Mouse (Mus musculus) cerebral cortex, adult 2 months (tissue): ENCODE results near the gene Hist1h2aa.

Experiments used
- WGBS: fragments of 180-500 bp; shearing (Covaris S2); methylation state at CpG from one replicate; pipeline ENCODE4 v1.1.7; 2018; 5-methylcytosine and 5-hydroxymethylcytosine counted together

Hist1h2aa gene

DNA sequence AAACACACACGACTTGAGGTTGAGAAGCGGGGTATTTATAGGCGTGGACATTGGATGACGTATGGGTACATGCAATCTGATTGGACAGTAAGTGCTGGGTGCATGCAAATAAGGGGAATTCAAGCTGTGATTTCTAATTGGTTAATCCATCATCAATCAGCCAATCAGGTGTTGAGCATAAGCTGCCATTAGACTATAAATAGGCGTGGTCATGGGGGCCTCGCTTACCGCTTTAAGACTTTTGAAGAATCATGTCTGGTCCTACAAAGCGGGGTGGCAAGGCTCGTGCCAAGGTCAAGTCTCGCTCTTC lies at the start of gene Hist1h2aa:
Gene Hist1h2aa (plus strand): TSS at position 252 of the 310 bp plus-strand sequence.
- WGBS, result 94% methylated on average over 10 of the region's 10 CpGs

DNA sequence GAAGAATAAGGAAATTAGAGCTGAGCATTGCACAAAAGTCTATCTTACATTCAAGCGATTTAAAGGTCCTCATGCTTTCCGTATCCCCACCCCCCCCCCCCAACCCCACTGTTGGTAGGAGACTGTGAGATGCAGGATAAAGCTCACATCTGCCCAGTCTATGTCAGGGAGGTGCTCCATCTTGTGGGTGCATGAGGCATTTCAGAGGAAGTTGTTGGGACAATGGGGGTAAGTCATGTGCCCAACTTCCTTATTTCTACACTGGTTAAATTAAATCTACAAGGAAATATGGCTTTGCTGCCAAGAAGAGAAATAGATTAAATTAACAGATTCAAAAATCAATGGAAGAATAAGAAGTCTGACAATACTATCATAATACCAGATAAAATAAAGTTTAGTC lies 48.7 kb upstream of the Hist1h2aa start:
- WGBS, result 48% methylated on average over 2 of the region's 2 CpGs

DNA sequence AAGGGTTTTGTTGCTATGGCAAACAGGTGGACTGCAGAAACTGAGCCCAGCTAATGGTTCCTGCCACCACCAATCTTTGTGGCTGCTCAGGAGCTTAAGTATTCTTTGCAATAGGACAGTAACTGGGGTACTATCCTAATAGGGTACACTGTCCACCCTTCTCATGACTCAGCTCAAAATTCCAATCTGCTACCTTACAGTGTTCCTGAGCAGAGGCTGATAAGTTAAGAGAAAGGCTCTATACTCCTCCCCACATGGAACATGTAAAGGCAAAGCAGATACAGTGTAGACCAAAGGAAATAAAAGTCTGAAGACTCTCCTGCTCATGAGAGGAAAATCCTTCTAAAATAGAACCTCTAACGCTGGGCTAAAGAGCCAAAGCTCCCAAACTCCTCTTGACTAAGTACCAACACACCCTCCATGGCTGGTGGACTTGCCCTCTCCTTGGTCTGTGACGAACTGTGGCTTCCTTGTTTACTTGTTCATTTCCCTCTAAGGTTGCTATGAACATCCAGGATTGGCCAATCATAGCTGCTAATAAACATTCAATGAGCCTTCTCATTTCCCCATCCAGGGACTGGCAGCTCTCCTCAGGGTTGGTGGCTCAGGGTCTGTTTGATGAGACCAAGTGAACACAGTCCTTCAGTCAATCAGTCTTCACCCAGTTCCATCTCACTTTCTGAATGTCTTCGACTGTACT lies 47.1 kb upstream of the Hist1h2aa start:
- 71% methylated on average over 3 of the region's 3 CpGs for WGBS

DNA sequence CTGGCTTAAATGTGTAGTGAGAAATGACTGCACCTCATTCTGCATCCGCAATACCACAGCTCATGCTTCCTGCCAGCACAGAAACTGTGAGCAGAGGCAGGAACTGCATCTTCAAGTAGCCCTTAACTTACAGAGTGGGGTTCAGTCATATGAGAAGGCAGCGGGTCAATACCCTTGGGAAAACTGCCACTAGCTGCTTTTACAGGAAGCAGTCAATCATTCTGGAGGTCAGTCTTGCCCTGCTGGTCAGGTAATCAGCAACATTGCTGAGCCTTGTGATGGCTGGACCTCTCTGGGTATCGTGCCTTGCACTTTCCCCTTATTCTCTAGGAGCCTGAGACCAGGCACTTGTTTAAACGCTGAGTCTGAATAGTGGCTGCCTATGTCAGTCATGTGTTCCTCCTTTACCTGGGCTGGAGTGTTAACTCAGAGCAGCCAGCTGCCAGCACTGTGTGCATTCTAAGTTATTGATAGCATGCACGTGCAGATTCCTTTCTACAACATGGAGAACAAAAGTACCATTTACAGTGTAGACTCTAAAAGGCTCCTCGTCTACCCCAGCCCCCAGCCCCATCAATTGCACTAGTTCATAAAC lies 45.2 kb upstream of the Hist1h2aa start:
- 79% methylated on average over 6 of the region's 6 CpGs for WGBS

DNA sequence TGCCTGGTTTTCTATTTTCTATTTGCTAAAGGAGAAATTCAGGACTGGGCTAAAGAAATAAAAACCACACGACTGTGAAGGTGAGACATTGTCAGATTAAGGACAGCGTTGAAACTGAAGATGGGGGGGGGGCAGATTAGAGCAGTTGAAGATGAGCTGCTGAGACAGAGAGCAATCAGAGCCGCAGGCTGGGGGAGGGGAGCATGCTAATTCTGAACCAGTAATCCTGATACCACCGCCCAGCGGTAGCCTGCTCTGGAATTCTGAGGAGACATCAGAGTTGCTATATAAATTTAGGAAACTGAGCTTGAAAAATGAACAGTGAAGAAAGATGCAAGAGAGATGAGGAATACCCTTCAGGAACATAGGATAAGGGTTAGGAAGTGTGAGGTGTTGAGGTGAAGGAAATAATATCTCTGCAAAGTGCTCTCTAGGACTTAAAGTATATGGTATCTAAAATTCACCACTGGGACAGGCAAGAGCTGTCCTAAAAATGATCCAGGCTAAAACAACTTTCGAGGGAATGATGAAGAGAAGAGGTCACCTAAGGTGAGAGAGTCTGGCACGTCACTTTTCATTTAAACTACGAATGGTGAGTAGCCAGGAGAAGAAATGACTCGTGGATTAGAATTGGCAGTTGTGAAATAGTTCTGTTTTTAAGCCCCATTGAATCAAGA lies 41.5 kb upstream of the Hist1h2aa start:
- WGBS, result 61% methylated on average over 9 of the region's 9 CpGs

DNA sequence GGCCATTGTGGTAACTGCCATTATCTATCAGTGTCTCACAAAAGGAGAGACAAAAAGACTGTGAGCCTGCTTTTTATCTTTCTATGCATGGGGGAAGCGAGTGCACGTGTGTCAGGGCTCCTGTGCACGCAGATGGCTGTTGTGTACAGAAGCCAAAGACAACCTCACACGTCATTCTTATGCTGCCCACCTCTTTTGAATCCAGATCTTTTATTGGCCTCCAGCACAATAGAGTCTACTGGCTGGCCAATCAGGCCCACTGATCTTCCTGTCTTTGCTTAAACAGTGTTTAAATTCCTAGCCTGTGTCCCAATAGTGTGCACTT lies 41.0 kb upstream of the Hist1h2aa start:
- 65% methylated on average over 4 of the region's 4 CpGs for whole genome bisulfite sequencing

DNA sequence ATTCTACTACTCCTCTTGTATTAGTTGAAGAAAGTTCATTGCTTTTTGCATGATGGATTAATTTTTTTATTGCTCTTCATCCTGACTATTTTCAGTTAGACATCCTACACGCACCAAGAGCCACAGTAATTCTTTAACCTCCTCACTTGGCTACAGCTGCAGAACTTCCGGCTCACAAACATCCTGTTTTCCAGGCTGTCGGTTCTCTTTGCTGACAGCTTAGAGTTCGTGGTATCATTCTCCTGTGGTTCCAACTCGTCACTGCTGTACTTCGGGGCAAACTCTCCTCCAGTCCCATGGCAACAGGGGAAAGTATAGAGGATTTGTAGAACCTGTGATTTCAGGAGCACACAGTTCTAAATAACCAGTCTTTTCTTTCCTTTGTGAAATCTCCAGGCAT lies 36.0 kb upstream of the Hist1h2aa start:
- 40% methylated on average over 6 of the region's 6 CpGs for WGBS

DNA sequence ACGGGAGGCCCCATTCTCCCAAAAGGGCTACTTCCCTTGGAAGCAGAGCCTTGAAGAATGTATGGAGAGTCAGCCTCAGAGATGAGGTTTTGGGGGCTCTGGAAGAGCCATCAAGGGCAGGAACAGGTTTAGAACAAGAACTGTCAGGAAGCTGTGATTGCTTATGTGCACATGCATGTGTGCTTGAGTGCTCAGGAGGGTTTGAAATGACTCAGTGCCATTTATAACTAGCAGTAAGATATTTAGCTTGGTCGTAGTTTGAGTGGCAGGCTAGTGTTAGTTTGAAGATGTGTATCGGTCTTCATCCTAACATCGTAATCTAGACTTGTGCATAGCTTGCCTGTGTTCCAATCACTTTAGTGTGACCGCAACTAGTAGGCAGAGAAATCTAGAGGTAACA lies 27.4 kb upstream of the Hist1h2aa start:
- 95% methylated on average over 5 of the region's 5 CpGs for WGBS

DNA sequence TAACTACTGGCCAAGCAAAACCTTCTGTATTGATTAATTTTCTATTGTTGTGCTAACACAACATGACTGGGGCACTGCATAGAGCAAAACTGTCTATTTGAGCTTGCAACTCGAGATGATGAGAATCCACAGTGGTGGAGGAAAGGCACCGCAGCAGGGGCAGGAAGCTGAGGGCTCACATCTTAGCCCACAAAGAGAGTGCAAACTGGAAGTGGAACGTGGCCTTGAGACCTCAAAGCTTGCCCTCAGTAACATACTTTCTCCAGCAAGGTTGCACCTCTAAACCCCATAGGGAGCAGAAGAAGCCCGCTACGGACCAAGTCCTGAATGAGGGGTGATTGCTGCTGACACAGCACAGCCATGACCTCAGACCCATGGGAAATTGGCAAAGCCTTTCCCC lies 24.1 kb upstream of the Hist1h2aa start:
- 82% methylated on average over 5 of the region's 5 CpGs for WGBS

DNA sequence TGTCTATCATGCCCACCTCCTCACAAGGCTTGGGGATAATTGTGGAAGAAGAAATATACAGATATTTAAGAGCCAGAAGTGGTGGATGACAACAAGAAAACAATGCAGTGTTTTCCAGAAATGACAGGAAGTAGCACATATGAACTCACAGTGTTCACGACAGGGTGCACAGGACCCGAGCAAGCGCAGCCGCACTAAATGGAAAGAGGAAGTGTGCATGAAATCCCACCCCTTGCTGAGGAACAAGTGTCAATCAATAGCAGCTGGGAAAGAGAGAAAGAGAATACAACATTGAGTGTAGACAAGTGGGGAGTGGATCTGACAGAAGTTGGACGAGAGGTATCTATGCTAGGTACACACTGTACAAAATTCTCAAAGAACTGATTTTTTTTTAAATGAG lies 22.9 kb upstream of the Hist1h2aa start:
- whole genome bisulfite sequencing, result 80% methylated on average over 5 of the region's 5 CpGs

DNA sequence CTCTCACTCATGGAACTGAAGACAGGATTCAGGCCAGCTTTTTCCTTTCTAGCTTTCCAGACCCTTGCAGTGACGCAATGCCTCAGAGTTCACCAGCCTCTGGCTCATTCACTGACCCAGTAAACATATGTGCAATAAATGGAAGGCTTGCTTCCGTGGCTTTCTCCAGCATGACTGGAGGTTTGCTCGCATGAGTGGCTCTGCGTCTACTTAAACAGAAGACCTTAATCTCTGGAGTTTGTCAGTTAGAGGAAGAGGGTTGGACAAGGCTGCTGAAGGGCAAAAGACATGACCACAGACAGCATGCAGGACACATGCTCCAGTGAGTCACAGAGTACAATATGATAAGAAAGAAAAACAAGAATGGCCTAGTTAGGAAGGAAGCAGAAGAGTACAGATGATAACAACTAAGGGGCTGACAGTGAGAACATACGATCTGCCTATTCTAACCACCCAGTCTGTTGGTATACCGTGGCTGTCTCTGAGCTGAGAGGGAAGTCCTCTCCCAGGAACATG lies 20.4 kb upstream of the Hist1h2aa start:
- WGBS, result 72% methylated on average over 6 of the region's 6 CpGs

DNA sequence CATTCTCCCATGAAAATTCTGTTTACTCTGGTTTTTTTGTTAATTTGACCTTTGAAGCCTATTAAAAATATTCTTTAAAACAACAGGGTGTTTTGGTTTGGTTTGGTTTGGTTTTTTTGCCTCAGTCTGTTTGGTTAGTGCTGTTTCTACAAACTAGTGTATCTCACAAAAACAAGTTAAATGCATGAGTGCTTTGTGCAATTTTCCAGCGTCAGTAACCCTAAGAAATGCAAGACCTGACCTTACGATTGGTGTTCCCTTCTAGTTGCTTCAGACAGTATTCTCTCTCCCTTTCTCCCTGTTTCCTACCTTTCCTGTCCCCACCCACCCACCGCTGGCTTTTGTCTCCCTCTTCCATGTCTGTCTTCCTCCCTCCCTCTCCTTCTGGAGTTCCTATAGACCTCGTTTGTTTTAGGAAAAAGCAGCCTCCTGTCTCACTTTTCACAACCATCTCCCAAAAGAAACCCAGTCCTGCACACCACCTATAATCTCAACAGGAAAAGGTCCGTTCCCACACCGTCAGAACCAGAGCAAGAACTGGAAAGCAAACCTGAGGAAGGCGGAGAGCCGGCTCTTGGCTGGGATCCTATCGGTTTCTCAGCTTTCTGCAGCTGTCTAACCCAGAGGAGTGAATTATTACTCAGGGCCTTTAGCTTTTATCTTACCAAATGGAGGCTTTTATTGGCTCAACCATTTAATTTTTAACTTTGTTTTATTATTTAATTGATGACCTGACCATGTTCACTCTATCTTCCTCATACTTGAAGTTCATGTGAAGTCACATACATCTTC lies 19.7 kb upstream of the Hist1h2aa start, which contains the start of gene Slc17a4:
Gene Slc17a4 (minus strand): TSS at position 634 of the 792 bp plus-strand sequence.
- WGBS, result 84% methylated on average over 9 of the region's 9 CpGs

DNA sequence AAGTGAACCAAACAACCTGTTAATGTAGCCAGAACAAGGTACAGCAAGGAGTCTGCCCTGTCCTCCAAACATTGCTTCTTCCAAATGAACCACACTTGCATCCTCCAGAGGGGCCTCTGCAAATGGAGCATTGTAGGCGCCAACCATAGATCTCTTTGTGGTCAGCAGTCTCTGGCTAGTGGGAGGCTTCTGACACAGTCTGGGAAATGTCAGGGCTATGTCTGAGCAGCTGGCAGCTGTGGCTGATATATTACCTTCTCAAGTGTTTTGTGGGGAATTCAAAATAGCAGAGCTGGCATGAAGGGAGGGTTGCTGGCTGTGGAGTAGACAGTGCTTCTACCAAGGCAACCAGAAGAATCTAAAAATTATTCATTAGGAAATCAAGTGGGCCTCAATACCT lies 18.1 kb upstream of the Hist1h2aa start:
- WGBS, result 87% methylated on average over 1 of the region's 1 CpGs

DNA sequence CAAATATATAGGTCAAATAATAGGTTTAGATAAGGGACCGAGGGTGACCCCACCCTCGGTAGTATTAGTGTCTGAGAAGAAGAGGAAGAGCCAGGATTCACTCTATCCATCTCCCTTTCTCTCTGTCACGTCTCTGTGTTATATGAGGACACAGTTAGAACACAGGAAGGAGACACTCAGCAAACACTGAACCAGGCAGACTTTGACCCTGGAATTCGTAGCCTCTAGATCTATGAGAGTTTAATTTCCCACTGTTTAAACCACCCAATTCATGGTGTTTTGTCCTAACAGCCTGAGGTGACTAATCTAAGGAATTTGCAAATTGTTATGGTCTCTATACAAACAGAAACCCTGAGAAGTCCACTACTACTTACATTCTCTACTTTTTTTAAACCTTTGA lies 16.6 kb upstream of the Hist1h2aa start:
- WGBS, result 86% methylated on average over 4 of the region's 4 CpGs

DNA sequence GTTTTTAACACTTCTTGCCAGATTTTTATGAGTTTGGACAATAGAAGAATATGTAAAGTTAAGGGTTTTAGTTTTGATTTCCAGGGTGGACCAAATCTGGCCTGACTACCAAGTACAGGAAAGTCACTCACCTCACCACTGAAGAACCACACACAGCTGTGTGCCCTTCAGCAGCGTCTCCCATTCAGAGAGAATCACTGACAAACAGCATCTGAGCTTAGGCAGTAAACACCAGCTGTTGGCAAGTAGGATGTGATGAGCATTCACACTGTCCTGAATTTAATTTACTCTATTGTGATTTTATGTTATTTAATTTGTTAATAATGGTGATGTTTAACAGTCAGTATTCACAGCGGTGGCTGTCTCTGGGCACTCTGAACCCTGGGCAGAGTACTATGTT lies 8.5 kb upstream of the Hist1h2aa start:
- WGBS, result 75% methylated on average over 2 of the region's 2 CpGs

DNA sequence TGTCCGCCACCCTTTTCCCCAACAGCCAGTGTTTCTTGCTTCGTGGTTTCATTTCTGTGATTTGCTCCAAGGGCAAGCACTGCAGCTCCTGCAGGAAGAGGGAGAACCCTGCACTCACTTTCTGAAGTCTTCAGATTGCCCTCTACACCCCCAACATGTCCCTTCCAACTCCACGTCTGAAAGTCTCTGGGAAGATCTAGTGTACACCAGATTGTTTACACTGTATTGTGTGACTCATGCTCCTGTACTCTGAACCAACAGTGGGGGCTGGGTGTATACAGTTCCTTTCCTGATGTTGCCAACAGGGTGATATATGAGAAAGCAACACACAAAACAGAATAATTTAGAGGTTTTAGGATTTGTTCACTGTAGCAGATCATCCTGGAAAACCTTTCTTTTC lies 5.6 kb upstream of the Hist1h2aa start:
- 57% methylated on average over 3 of the region's 3 CpGs for WGBS

DNA sequence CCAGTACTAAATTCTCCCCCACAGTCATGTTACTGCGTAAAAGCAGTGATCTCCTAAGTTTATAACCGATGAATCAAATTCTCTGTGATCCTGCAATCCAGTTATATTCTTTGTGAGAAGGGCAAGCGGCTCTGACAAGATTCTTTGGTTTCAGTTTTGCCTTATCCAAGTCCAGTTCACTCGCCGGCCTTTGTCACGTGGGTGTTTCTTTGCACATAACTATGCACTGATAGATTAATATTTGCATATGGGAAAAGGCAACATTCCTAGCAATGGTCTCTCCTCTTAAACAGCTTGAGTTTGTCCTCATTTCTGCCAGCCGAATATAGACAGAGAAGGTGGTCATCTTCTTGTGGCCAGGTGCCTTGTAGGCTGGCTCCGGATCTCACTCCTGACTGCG lies 3.8 kb upstream of the Hist1h2aa start:
- WGBS, result 94% methylated on average over 9 of the region's 9 CpGs

DNA sequence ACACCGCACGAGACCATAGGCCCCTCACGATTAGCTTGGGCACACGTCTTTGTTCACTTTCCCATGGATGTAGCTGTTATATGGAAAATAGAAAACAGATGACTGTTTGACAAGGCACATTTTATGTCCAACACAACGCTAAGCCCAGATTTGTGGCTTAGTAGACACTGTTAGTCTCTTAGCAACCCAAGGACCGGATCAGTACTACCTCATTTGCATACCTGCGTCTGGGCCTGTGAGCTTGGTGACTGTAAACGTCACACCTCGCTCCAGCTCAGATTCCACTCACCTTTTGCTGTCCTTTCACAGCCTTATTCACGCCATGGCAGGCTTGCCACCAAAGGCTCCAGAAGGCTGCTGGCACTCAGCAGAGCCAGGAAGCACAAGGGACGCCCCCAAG lies 3.4 kb upstream of the Hist1h2aa start:
- 74% methylated on average over 11 of the region's 11 CpGs for WGBS

DNA sequence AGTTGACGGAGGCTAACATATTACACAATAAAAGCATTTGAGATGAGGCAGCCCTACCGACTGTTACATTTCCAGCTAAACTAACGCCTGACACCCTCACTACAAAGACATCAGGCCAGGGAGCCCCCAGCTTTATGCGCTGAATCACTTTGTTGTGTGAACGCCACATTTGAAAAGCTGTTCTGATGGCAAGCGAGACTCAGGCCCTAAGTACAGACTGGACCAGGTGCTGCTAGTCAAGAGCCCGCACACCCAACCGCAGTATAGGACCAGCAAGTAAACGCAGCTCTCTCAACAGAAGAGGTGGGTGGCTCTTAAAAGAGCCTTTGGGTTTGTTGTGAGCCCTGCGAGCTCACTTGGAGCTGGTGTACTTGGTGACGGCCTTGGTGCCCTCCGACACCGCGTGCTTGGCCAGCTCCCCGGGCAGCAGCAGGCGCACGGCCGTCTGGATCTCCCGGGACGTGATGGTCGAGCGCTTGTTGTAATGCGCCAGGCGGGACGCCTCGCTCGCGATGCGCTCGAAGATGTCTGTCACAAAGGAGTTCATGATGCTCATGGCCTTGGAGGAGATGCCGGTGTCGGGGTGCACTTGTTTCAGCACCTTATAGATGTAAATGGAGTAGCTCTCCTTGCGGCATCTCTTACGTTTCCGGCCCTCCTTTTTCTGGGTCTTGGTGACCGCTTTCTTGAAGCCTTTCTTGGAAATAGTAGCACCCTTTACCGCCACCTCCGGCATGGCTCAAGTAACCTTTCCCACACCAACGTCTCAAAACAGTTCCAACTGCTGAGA lies 646 bp upstream of the Hist1h2aa start, which contains the start of gene Hist1h2ba:
Gene Hist1h2ba (minus strand): TSS at position 736 of the 790 bp plus-strand sequence.
- WGBS, result 95% methylated on average over 39 of the region's 39 CpGs

DNA sequence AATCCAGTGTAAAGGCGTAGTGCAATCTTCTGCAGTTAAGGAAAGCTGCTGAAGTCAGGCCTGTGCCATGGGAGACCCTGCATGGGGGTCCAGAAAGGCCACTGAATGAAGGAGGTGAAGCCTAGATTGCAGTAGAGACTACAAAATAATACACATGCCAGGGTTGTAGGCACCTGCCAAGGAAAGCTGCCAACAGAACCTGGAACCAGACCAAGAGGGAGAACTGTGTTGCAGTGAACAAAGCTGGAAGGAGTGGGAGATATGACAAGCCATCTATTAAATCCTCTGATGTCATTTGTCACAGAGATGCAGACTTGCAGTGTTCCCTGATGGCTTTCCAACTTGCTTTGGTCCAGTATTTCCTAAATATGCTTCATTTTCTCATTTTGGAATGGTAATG lies 4.4 kb downstream of the Hist1h2aa start:
- 87% methylated on average over 1 of the region's 1 CpGs for WGBS

DNA sequence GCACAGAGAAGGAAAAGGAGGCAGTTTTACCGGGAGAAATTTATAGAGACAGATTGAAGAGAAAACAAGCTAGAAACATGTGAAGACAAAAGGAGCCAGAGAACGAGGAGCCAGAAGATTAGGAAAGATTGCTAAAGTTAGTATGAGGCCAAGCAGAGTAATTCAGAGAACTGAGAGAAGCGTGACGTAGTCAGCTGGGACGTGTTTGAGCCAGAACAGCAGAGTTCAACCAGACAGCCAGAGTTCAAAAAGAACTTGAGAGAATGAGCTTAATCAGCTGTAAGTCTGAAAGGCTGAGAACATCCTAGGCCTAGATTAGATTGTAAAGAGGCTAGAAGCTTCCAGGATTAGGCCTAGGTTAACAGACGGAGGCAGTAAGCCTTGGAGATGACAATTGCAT lies 6.0 kb downstream of the Hist1h2aa start:
- WGBS, result 55% methylated on average over 6 of the region's 6 CpGs
